Mouse (Mus musculus) heart, embryonic 10.5 days (tissue): ENCODE data around the gene Zmynd8. TPM values are rescaled to one million over a fixed set of nuclear protein-coding genes. Genes with fewer than 3 reads are reported as not detected.
A peak's percentile ranks its signal among the peaks of the same experiment; 100 is the strongest.

ENCODE experiments used
- DNase-seq: peaks from one replicate; pipeline ENCODE4 v3.0.0-alpha.2; 2017; ENCODE audit warnings: low spot score
- H3K27ac ChIP-seq: fragments of 300-500 bp; sonication (generic); 2 replicates; pipeline ENCODE4 v1.5.1; 2016; ENCODE audit warnings: mild to moderate bottlenecking
- H3K27me3 ChIP-seq: fragments of 300-500 bp; sonication (generic); 2 replicates; pipeline ENCODE4 v1.6.1; 2016; ENCODE audit warnings: mild to moderate bottlenecking; ENCODE audit not compliant: poor library complexity, insufficient read depth, severe bottlenecking
- H3K36me3 ChIP-seq: fragments of 300-500 bp; sonication (generic); 2 replicates; pipeline ENCODE4 v1.6.1; 2016; ENCODE audit warnings: mild to moderate bottlenecking, moderate library complexity
- H3K4me1 ChIP-seq: fragments of 300-500 bp; sonication (generic); 2 replicates; pipeline ENCODE4 v1.6.1; 2016; ENCODE audit warnings: mild to moderate bottlenecking
- H3K4me3 ChIP-seq: fragments of 300-500 bp; sonication (generic); 2 replicates; pipeline ENCODE4 v1.5.1; 2016; ENCODE audit warnings: mild to moderate bottlenecking, moderate library complexity
- H3K9me3 ChIP-seq: fragments of 300-500 bp; sonication (generic); 2 replicates; pipeline ENCODE4 v1.6.1; 2016; ENCODE audit warnings: mild to moderate bottlenecking, moderate library complexity
- WGBS: fragments of 180-500 bp; shearing (Covaris S2); methylation state at CpG from one replicate; pipeline ENCODE4 v1.1.7; 2016; 5-methylcytosine and 5-hydroxymethylcytosine counted together
- polyA plus RNA-seq: library from polyadenylated mRNA; unstranded; fragments of >200 nt; fragmentation: Nextera tagmentation; extraction: Ambion mirVana; gene quantifications from 2 replicates; pipeline ENCODE4 v1.2.1, GENCODE M21; 2016

The Zmynd8 gene
- 57.1 and 58.5 TPM in 2 replicates for polyA plus RNA-seq

- no peaks in the 10 kb centered on the region for H3K27me3 ChIP-seq
- 14% methylated on average over 23 of the region's 23 CpGs for WGBS
- H3K4me3 ChIP-seq = peak within 1 kb of the TSS; percentile 59
- peak within 1 kb of the TSS; percentile 94 for H3K27ac ChIP-seq
- DNase-seq = peak; percentile 90
- no peaks in the 10 kb centered on the region for H3K9me3 ChIP-seq
- no peaks in the 10 kb centered on the region for H3K36me3 ChIP-seq
- H3K4me1 ChIP-seq = peaks cover 66% of the 10 kb centered on the region
Measured at GRCm38 (mm10) chr2:165898202-165899194, at the start of gene Zmynd8. TSS of gene Zmynd8 (minus strand) at chr2:165899016.

DNA sequence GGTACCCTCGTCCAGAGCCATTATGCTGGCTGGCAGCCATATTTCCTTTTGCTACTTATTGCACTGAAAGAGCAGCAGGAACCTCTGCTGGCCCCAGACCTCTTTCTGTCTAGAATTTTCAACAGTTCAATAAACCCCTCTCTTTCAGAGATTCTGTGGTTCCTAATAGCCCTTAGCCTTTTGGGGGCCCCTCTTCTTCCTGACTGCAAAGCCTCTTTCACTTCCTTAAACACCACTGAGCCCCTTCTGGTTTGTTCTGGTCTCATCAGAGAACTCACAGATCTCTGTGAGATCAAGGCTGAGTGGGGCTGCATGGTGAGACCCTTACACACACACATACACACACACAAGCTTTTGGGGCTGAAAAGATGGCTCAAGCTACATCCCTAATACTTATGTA is 49.2 kb upstream of the Zmynd8 start:
- 52% methylated on average over 1 of the region's 1 CpGs for WGBS
- Histone ChIP-seq H3K9me3 (no peaks in the 10 kb centered on the region; the same call in 1 of the 2 replicates), H3K27me3 (no peaks in the 10 kb centered on the region), H3K4me1 (peaks cover 22% of the 10 kb centered on the region), H3K4me3 (no peak overlapping the region), H3K36me3 (no peaks in the 10 kb centered on the region), H3K27ac (peak overlapping the region; percentile 42; the same call in 1 of the 2 replicates)
- no peak for DNase-seq

GRCm38 (mm10) chr2:165946046-165946564 is 47.3 kb upstream of the Zmynd8 start:
- DNase-seq = no peak
- peaks cover 16% of the 10 kb centered on the region for H3K4me1 ChIP-seq
- no peaks in the 10 kb centered on the region for H3K27me3 ChIP-seq
- no peaks in the 10 kb centered on the region; the same call in 1 of the 2 replicates for H3K9me3 ChIP-seq
- H3K36me3 ChIP-seq = no peaks in the 10 kb centered on the region
- no peak overlapping the region for H3K4me3 ChIP-seq
- no peak overlapping the region for H3K27ac ChIP-seq
- WGBS = 96% methylated on average over 1 of the region's 1 CpGs

DNA sequence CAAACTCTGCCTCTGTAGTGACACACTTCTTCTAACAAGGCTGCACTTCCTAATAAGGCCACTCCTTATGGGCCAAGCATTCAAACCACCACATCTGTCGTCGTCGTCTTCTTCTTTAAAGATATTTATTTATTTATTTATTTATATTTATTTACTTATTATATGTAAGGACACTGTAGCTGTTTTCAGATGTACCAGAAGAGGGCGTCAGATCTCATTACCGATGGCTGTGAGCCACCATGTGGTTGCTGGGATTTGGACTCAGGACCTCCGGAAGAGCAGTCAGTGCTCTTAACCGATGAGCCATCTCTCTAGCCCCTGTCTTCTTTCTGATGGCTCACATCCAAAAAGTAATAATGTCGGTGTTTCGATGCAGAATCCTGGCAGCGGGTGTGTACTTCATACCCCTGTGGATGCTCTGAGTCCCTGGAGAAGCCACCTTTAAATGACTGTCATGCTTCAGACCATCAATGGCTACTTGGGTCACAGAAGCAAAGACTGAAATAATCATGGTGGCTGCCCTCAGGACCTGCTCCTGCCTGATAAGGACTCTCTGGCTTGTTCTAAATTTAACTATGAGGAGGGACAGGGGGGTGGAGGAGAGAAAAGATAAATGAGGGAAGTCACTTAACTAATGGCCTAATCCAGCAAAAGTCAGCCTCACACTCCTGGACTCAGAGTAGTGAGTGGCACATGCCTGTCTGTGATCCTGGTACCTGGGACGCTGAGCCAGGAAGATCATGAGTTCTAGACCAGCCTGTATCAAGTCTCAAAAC is 45.9 kb upstream of the Zmynd8 start:
- Histone ChIP-seq H3K9me3 (no peaks in the 10 kb centered on the region; the same call in 1 of the 2 replicates), H3K27me3 (no peaks in the 10 kb centered on the region), H3K36me3 (no peaks in the 10 kb centered on the region), H3K27ac (peak overlapping the region; percentile 80), H3K4me1 (peaks cover 14% of the 10 kb centered on the region), H3K4me3 (no peak overlapping the region)
- 72% methylated on average over 11 of the region's 11 CpGs for WGBS
- DNase-seq = peak; percentile 88

- no peak overlapping the region for H3K4me3 ChIP-seq
- peaks cover 7% of the 10 kb centered on the region for H3K4me1 ChIP-seq
- H3K36me3 ChIP-seq = no peaks in the 10 kb centered on the region
- no peak for DNase-seq
- WGBS = 90% methylated on average over 2 of the region's 2 CpGs
- H3K9me3 ChIP-seq = no peaks in the 10 kb centered on the region; the same call in 1 of the 2 replicates
- no peak overlapping the region for H3K27ac ChIP-seq
- H3K27me3 ChIP-seq = no peaks in the 10 kb centered on the region
Measured at GRCm38 (mm10) chr2:165943113-165943512, 44.3 kb upstream of the Zmynd8 start.

- WGBS = 49% methylated on average over 12 of the region's 12 CpGs
- DNase-seq = no peak
- H3K9me3 ChIP-seq = no peaks in the 10 kb centered on the region
- H3K4me1 ChIP-seq = peaks cover 8% of the 10 kb centered on the region
- 0 out of 2 replicates have a peak overlapping the region, but pooled peaks have one; percentile 42 for H3K27ac ChIP-seq
- no peak overlapping the region for H3K4me3 ChIP-seq
- no peaks in the 10 kb centered on the region for H3K27me3 ChIP-seq
- H3K36me3 ChIP-seq = no peaks in the 10 kb centered on the region
Measured at GRCm38 (mm10) chr2:165936106-165936505, 37.3 kb upstream of the Zmynd8 start.

DNA sequence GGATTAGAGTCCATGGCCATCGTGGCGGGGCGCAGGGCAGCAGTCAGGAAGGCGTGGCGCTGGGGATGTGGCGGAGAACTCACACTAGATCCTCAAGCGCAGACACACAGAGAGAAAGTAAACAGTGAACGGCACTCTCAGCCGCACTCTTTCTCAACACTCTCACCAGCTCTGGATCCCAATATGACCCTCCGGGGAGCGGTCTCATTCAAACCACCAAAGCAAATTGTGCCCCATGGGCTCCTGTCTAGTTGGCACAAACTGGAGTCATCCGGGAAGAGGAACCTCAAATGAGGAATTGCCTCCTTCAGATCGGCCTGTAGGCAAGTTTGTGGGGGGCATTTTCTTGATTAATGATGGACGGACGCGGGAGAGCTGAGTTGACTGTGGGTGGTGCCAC is 28.9 kb upstream of the Zmynd8 start:
- Histone ChIP-seq H3K27ac (no peak overlapping the region), H3K9me3 (no peaks in the 10 kb centered on the region; the same call in 1 of the 2 replicates), H3K36me3 (0 out of 2 replicates have a peak, but pooled peaks cover 3% of the 10 kb centered on the region), H3K4me3 (no peak overlapping the region), H3K27me3 (no peaks in the 10 kb centered on the region), H3K4me1 (peaks cover 12% of the 10 kb centered on the region)
- WGBS = 95% methylated on average over 16 of the region's 16 CpGs
- DNase-seq = no peak

GRCm38 (mm10) chr2:165926191-165926590 is 27.4 kb upstream of the Zmynd8 start:
- Histone ChIP-seq H3K36me3 (0 out of 2 replicates have a peak, but pooled peaks cover 3% of the 10 kb centered on the region), H3K4me3 (no peak overlapping the region), H3K9me3 (no peaks in the 10 kb centered on the region; the same call in 1 of the 2 replicates), H3K27me3 (no peaks in the 10 kb centered on the region), H3K4me1 (peaks cover 21% of the 10 kb centered on the region), H3K27ac (no peak overlapping the region)
- DNase-seq = no peak
- WGBS = 85% methylated on average over 5 of the region's 5 CpGs

GRCm38 (mm10) chr2:165925144-165925543 is 26.3 kb upstream of the Zmynd8 start:
- H3K4me3 ChIP-seq = no peak overlapping the region
- H3K27ac ChIP-seq = peak overlapping the region; percentile 38
- peaks cover 21% of the 10 kb centered on the region for H3K4me1 ChIP-seq
- 0 out of 2 replicates have a peak, but pooled peaks cover 3% of the 10 kb centered on the region for H3K36me3 ChIP-seq
- H3K9me3 ChIP-seq = no peaks in the 10 kb centered on the region; the same call in 1 of the 2 replicates
- WGBS = 30% methylated on average over 3 of the region's 3 CpGs
- no peaks in the 10 kb centered on the region for H3K27me3 ChIP-seq
- DNase-seq = no peak

GRCm38 (mm10) chr2:165924695-165925094 is 25.9 kb upstream of the Zmynd8 start:
- WGBS = 39% methylated on average over 2 of the region's 2 CpGs
- Histone ChIP-seq H3K27ac (peak overlapping the region; percentile 38), H3K27me3 (no peaks in the 10 kb centered on the region), H3K4me1 (peaks cover 21% of the 10 kb centered on the region), H3K4me3 (no peak overlapping the region), H3K9me3 (no peaks in the 10 kb centered on the region; the same call in 1 of the 2 replicates), H3K36me3 (0 out of 2 replicates have a peak, but pooled peaks cover 3% of the 10 kb centered on the region)
- DNase-seq = no peak

DNA sequence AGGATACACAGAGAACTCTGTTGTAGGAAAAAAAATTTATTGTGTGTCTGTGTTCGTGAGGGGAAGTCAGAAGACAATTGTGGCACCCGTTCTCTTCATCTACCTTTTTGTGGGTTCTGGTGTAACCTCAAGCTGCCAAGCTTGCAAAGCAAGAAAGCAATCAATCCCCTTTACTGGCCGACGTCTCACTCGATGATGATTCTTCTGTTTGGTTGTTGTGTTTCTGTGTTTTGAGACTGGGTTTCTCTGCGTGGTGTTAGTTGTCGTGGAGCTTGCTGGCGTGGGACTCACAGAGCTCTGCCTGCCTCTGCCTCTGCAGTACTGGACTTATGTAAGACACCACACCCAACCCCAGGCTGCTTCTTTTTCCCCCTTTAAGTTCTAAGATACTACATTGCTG is 24.9 kb upstream of the Zmynd8 start:
- DNase-seq = no peak
- no peak overlapping the region for H3K4me3 ChIP-seq
- H3K27ac ChIP-seq = no peak overlapping the region
- WGBS = 94% methylated on average over 8 of the region's 8 CpGs
- H3K36me3 ChIP-seq = 0 out of 2 replicates have a peak, but pooled peaks cover 3% of the 10 kb centered on the region
- H3K27me3 ChIP-seq = no peaks in the 10 kb centered on the region
- no peaks in the 10 kb centered on the region; the same call in 1 of the 2 replicates for H3K9me3 ChIP-seq
- peaks cover 21% of the 10 kb centered on the region for H3K4me1 ChIP-seq

DNA sequence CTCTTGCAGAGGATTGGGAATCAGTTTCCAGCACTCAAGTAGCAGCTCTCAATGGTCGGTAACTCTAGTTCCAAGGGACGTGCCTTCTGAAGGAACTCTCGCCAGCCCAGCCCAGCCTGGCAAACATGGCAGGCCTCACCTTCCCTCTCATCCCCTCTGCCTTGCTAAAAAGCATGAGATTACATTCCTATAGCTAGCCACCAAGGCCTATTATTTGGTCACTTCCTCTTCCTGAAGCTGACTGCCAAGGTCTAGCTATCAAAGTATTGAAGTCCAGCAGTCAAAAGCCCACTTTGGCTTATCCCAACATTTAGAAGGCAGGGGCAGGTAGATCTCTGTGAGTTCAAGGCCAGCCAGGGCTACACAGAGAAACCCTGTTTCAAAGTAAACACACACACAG is 24.2 kb upstream of the Zmynd8 start:
- Histone ChIP-seq H3K36me3 (0 out of 2 replicates have a peak, but pooled peaks cover under 1% of the 10 kb centered on the region), H3K4me1 (peaks cover 21% of the 10 kb centered on the region), H3K27me3 (no peaks in the 10 kb centered on the region), H3K9me3 (no peaks in the 10 kb centered on the region; the same call in 1 of the 2 replicates), H3K27ac (no peak overlapping the region), H3K4me3 (no peak overlapping the region)
- 87% methylated on average over 3 of the region's 3 CpGs for WGBS
- no peak for DNase-seq
